22 mouse cellular contexts compared by ENCODE assay signal in genomic region chr1:59469170-59469569, GRCm38 (mm10). TPM values are rescaled to one million over a fixed set of nuclear protein-coding genes. Genes with fewer than 3 reads are reported as not detected.
DNase-seq lines count a peak whose midpoint lies in the region; ATAC-seq lines count a peak whose summit lies in the region.
"Had no signal": no experiment of that assay in that cellular context is flagged by ENCODE, and none has a peak within 500 bp of the region (broad histone marks: within the 10 kb centered on the region; RNA-seq: fewer than 3 reads in every experiment).

No protein-coding gene starts in this region.

- peak; percentile 79 for ATAC-seq in cerebellum, adult (ENCODE audit: insufficient number of reproducible peaks, low FRiP score, low TSS enrichment)
- ATAC-seq: forebrain, embryonic 13.5 days; hindbrain, embryonic 16.5 days; intestine, embryonic 15.5 days; midbrain, embryonic 13.5 days had no signal

- no peak for DNase-seq in cerebellum, postnatal 4 days (ENCODE audit: low spot score in 2 of 2)
- peak; percentile 22 for DNase-seq in right cerebral cortex, postnatal 14 days
- DNase-seq in right cerebral cortex, postnatal 4 days: no peak
- DNase-seq in cerebellum, postnatal 10 days: peak; percentile 56 to 68
- no peak for DNase-seq in kidney, postnatal 4 days
- no peak for DNase-seq in thymus, postnatal 10 days (ENCODE audit: low spot score in 2 of 2)
- no peak for DNase-seq in layer of hippocampus, postnatal 25 days (ENCODE audit: extremely low spot score in 1 of 2, low spot score in 1 of 2)
- DNase-seq: adrenal gland, postnatal 36 days; gastrocnemius, postnatal 25 days; heart, adult 18-20 months; heart, postnatal 10 days; kidney, adult 8-10 months; kidney, postnatal 10 days; layer of hippocampus, postnatal 36 days; lung, embryonic 14.5 days; retina, postnatal 1 day; thymus, adult 2 months had no signal

RNA-seq across cellular contexts. Expression of gene Fzd7, which starts 13.1 kb away (rescaled TPM):
- 1 to 10 TPM; 5.5 to 6.1 TPM for total RNA-seq in layer of hippocampus, postnatal 25 days (2021)

RNA-seq across cellular contexts. Expression of gene Gm973, which starts 46.9 kb away (rescaled TPM):
- total RNA-seq in layer of hippocampus, postnatal 25 days (2021): 10 to 100 TPM in 1 of 2 experiments, 1 to 10 TPM in 1; 8.0 to 13.6 TPM

Comparison
In these comparisons a context has a peak if more than half of its experiments do, and no peak if none do; other contexts are left out.
1. DNase-seq: peak in right cerebral cortex, postnatal 14 days (single experiment) and cerebellum, postnatal 10 days (2 of 2); none in cerebellum, postnatal 4 days (0 of 2), right cerebral cortex, postnatal 4 days (single experiment), kidney, postnatal 4 days (0 of 2), thymus, postnatal 10 days (0 of 2) and layer of hippocampus, postnatal 25 days (0 of 2).